Mouse (Mus musculus) CH12.LX (cell line): ENCODE data around the gene Il17rb.

Source experiments
- CTCF ChIP-seq, 2 experiments: IDR thresholded peaks in 1 of 2; conservative IDR thresholded peaks in 1 of 2; 2 replicates each; pipeline ENCODE4 v1.5.1; 2011 to 2012; ENCODE audit warnings: low read depth in 2 of 2, low read length in 2 of 2, improper control_type of control experiment in 1 of 2, inconsistent platforms in 1 of 2, mild to moderate bottlenecking in 1 of 2, moderate library complexity in 1 of 2
- ETS1 ChIP-seq: conservative IDR thresholded peaks from 2 replicates; pipeline ENCODE4 v1.6.1; 2012; ENCODE audit warnings: low read depth, mild to moderate bottlenecking, inconsistent platforms, low read length, improper control_type of control experiment, moderate library complexity
- GABPA ChIP-seq: IDR thresholded peaks from 2 replicates; pipeline ENCODE4 v1.6.1; 2012; ENCODE audit warnings: low read depth, low read length, improper control_type of control experiment, inconsistent platforms; ENCODE audit not compliant: insufficient replicate concordance
- JUND ChIP-seq: conservative IDR thresholded peaks from 2 replicates; pipeline ENCODE4 v1.6.1; 2011; ENCODE audit warnings: low read depth, low read length, improper control_type of control experiment
- MAX ChIP-seq: IDR thresholded peaks from 2 replicates; pipeline ENCODE4 v1.6.1; 2011; ENCODE audit warnings: low read length, improper control_type of control experiment
- POLR2A ChIP-seq: IDR thresholded peaks from 2 replicates; pipeline ENCODE4 v1.6.1; 2011; ENCODE audit warnings: low read depth, mild to moderate bottlenecking, improper control_type of control experiment, low read length
- SMC3 ChIP-seq: IDR thresholded peaks from 2 replicates; pipeline ENCODE4 v1.6.1; 2011; ENCODE audit warnings: low read depth, low read length, improper control_type of control experiment
- TCF12 ChIP-seq: IDR thresholded peaks from 2 replicates; pipeline ENCODE4 v1.6.1; 2014; ENCODE audit warnings: low read depth, mild to moderate bottlenecking, inconsistent platforms, low read length, improper control_type of control experiment
- UBTF ChIP-seq: IDR thresholded peaks from 2 replicates; pipeline ENCODE4 v1.6.1; 2012; ENCODE audit warnings: low read depth, mild to moderate bottlenecking, inconsistent platforms, low read length, improper control_type of control experiment, moderate library complexity
- ZNF384 ChIP-seq: IDR thresholded peaks from 2 replicates; pipeline ENCODE4 v1.6.1; 2012; ENCODE audit warnings: low read depth, low read length, improper control_type of control experiment, inconsistent platforms

GRCm38 (mm10) chr14:30056031-30056766 lies 47.5 kb upstream of the Il17rb start:
- TF ChIP-seq JUND: no peak
- TF ChIP-seq GABPA: no peak
- no peak for TF ChIP-seq MAX
- no peak for TF ChIP-seq UBTF
- no peak for TF ChIP-seq SMC3
- no peak for TF ChIP-seq CTCF (conservative IDR thresholded peaks at IDR 0.05 in 1 of 2, IDR thresholded peaks at IDR 0.05 in 1 of 2; ENCODE audit: low read depth in 2 of 2, low read length in 2 of 2)
- no peak for TF ChIP-seq TCF12
- no peak for TF ChIP-seq ZNF384
- TF ChIP-seq POLR2A: no peak
- TF ChIP-seq ETS1: no peak
